Mouse (Mus musculus) kidney, adult 2 months (tissue): ENCODE results near the gene Ror1. TPM values are rescaled to one million over a fixed set of nuclear protein-coding genes. Genes with fewer than 3 reads are reported as not detected.

Experiments
- DNase-seq: peaks from one replicate; pipeline ENCODE4 v3.0.0; 2021
- H3K27ac ChIP-seq: fragments of 200-500 bp; 2 replicates; pipeline ENCODE4 v1.5.1; 2012; ENCODE audit warnings: low read depth, low read length, control low read depth, inconsistent platforms; ENCODE audit not compliant: insufficient read depth
- H3K27me3 ChIP-seq: fragments of 200-500 bp; replicated peaks from 2 replicates; pipeline ENCODE4 v1.6.1; 2012; ENCODE audit warnings: mild to moderate bottlenecking, moderate library complexity, low read length, inconsistent platforms; ENCODE audit not compliant: control insufficient read depth, insufficient read depth
- H3K36me3 ChIP-seq: fragments of 200-500 bp; 2 replicates; pipeline ENCODE4 v1.6.1; 2012; ENCODE audit warnings: mild to moderate bottlenecking, moderate library complexity, low read length, inconsistent platforms; ENCODE audit not compliant: control insufficient read depth, insufficient read depth
- H3K4me1 ChIP-seq: fragments of 200-500 bp; 2 replicates; pipeline ENCODE4 v1.6.1; 2011; ENCODE audit warnings: low read length; ENCODE audit not compliant: control insufficient read depth, insufficient read depth
- H3K4me3 ChIP-seq: fragments of 200-500 bp; 2 replicates; pipeline ENCODE4 v1.5.1; 2011; ENCODE audit warnings: mild to moderate bottlenecking, low read depth, low read length, control low read depth; ENCODE audit not compliant: insufficient read depth
- CTCF ChIP-seq: fragments of 200-500 bp; conservative IDR thresholded peaks from 2 replicates; pipeline ENCODE4 v1.5.1; 2011; ENCODE audit warnings: low read depth, mild to moderate bottlenecking, control low read depth, low read length, moderate library complexity, mixed read lengths; ENCODE audit not compliant: insufficient read depth, insufficient read length
- POLR2A ChIP-seq: fragments of 200-500 bp; IDR thresholded peaks from one replicate; pipeline ENCODE4 v1.6.1; 2011; ENCODE audit warnings: low read depth, low read length, control low read depth
- WGBS: fragments of 180-500 bp; shearing (Covaris S2); methylation state at CpG from one replicate; pipeline ENCODE4 v1.1.7; 2018; 5-methylcytosine and 5-hydroxymethylcytosine counted together
- polyA plus RNA-seq: library from polyadenylated mRNA; depleted of rRNA; stranded (reverse); fragments of >200 nt; gene quantifications from 2 replicates; pipeline ENCODE4 v1.2.3, GENCODE M21; 2012

Gene Ror1
- polyA plus RNA-seq, 1 experiment = 2.2 TPM

DNA sequence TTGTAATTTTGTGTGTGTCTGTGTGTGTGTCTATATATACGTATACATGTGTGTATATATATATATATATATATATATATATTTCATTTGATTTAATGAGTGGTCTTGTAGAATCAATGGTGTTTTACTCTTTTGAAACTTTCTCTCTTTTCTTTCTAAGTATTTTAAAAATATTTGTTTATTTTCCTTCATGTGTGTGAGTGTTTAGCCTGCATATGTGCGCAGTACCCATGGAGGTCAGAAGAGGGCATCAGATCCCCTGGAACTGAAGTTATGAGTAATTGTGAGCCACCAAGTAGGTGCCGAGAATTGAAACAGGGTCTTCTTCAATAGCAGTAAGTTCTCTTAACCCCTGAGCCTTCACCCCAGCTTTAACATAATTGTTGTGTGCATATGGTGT, 20.8 kb downstream of the Ror1 start:
- no peak for DNase-seq
- no peak overlapping the region for H3K27ac ChIP-seq
- no peaks in the 10 kb centered on the region for H3K27me3 ChIP-seq
- H3K36me3 ChIP-seq = no peaks in the 10 kb centered on the region
- no peak overlapping the region for H3K4me3 ChIP-seq
- TF ChIP-seq CTCF (no peak), POLR2A (no peak)
- peaks cover 16% of the 10 kb centered on the region for H3K4me1 ChIP-seq
- 97% methylated on average over 3 of the region's 3 CpGs for WGBS

- peaks cover 21% of the 10 kb centered on the region for H3K4me1 ChIP-seq
- no peak overlapping the region for H3K4me3 ChIP-seq
- H3K27ac ChIP-seq = no peak overlapping the region; the same call in 1 of the 2 replicates
Measured at GRCm38 (mm10) chr4:100118676-100119075, 23.1 kb downstream of the Ror1 start.

GRCm38 (mm10) chr4:100119431-100119830, 23.8 kb downstream of the Ror1 start:
- peak overlapping the region; percentile 39; the same call in 1 of the 2 replicates for H3K27ac ChIP-seq
- TF ChIP-seq POLR2A (no peak), CTCF (no peak)
- peak; percentile 62 for DNase-seq
- H3K4me3 ChIP-seq = no peak overlapping the region
- no peaks in the 10 kb centered on the region for H3K27me3 ChIP-seq
- WGBS = 54% methylated on average over 1 of the region's 1 CpGs
- H3K36me3 ChIP-seq = no peaks in the 10 kb centered on the region
- peaks cover 21% of the 10 kb centered on the region for H3K4me1 ChIP-seq

More at GRCm38 (mm10) chr4:100118676-100119075, 23.1 kb downstream of the Ror1 start:
- WGBS = 27% methylated on average over 4 of the region's 4 CpGs
- DNase-seq = peak; percentile 86
- Histone ChIP-seq H3K36me3 (no peaks in the 10 kb centered on the region), H3K27me3 (no peaks in the 10 kb centered on the region)
- TF ChIP-seq POLR2A (no peak), CTCF (0 out of 2 replicates have a peak, but pooled peaks have one; percentile 13)

DNA sequence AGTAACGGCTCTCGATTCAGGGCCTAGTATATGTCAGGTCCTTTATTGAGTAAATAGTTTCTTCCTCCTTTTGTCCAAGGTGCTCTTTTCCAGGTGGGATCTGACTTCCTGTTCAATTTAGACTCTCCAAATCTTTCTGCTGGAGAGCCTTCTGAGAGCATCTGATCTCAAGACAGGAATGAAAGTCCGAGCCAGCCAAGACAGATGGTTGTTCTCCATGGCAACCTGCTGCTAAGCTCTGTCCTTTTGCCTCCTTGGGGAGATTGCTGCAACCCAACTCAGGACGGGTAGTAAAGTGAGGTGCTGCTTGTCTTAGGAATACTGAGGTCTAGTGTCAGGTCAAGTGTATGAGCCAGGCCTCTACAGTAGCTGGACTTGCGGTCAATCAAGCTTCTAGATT, 25.0 kb downstream of the Ror1 start:
- 69% methylated on average over 5 of the region's 5 CpGs for WGBS
- no peak for TF ChIP-seq CTCF
- TF ChIP-seq POLR2A = no peak
- Histone ChIP-seq H3K4me3 (no peak overlapping the region), H3K4me1 (peaks cover 21% of the 10 kb centered on the region), H3K27ac (peak overlapping the region; percentile 30; the same call in 1 of the 2 replicates), H3K36me3 (no peaks in the 10 kb centered on the region), H3K27me3 (no peaks in the 10 kb centered on the region)
- no peak for DNase-seq

- Histone ChIP-seq H3K27me3 (no peaks in the 10 kb centered on the region), H3K4me3 (no peak overlapping the region), H3K4me1 (peaks cover 28% of the 10 kb centered on the region), H3K27ac (peak overlapping the region; percentile 66; the same call in 1 of the 2 replicates), H3K36me3 (no peaks in the 10 kb centered on the region)
- 82% methylated on average over 3 of the region's 3 CpGs for WGBS
- TF ChIP-seq POLR2A (no peak), CTCF (no peak)
- DNase-seq = no peak
Measured at GRCm38 (mm10) chr4:100122436-100122835, 26.8 kb downstream of the Ror1 start.

GRCm38 (mm10) chr4:100123519-100123918, 27.9 kb downstream of the Ror1 start:
- WGBS = 53% methylated on average over 3 of the region's 3 CpGs
- H3K27ac ChIP-seq = no peak overlapping the region

DNA sequence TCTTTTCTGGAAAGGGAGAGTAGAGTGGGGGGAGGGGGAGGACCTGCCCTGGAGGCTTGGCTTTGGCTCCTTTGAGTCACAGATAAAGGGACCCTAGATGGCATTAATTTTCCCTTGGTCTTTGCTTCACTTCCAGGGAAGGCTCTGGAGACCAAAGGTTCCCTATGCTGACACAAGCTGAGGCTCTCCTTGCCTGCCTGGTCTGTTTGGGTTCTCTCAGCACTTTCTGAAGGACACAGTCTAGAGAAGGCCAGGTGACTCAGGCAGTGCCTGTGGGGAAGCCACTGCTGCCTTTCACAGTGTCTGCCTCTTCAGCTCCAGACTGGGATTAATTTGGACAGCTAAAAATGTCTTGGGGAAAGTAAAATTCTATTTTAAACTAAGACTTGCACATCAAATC, 28.5 kb downstream of the Ror1 start:
- no peaks in the 10 kb centered on the region for H3K27me3 ChIP-seq
- no peak overlapping the region for H3K4me3 ChIP-seq
- H3K27ac ChIP-seq = peak overlapping the region; percentile 94
- peaks cover 23% of the 10 kb centered on the region for H3K4me1 ChIP-seq
- peak; percentile 59 for DNase-seq
- no peak for TF ChIP-seq POLR2A
- TF ChIP-seq CTCF = no peak
- H3K36me3 ChIP-seq = no peaks in the 10 kb centered on the region

More at GRCm38 (mm10) chr4:100123519-100123918, 27.9 kb downstream of the Ror1 start:
- Histone ChIP-seq H3K27me3 (no peaks in the 10 kb centered on the region), H3K4me3 (no peak overlapping the region), H3K36me3 (no peaks in the 10 kb centered on the region), H3K4me1 (peaks cover 23% of the 10 kb centered on the region)
- DNase-seq = peak; percentile 92
- no peak for TF ChIP-seq CTCF
- TF ChIP-seq POLR2A = no peak
